Mouse (Mus musculus) A20 (cell line): ENCODE data around the gene Bcl7a.

Experiments
- DNase-seq: peaks from one replicate; pipeline ENCODE4 v3.0.0-alpha.2; 2011; ENCODE audit warnings: low read depth, low spot score

Bcl7a gene

DNA sequence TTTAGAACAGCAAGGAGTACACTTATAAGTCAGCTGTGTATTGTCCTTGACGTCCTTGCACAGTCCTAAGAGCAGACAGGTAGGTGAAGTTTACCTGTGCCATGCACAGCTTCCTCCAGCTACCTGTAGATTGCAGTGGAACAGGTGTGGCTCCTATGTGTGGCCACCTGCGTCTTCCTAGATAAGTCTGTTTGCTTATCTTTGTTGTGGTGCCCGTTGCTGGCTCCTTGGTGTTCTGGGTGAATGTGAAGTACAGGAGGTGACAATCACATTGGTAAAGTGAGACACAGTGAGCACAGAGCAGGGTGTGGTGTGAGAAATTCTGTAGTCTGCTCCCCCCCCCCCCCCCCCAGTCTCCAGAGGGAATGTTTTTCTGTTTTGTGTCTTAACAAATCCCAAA is 72.5 kb downstream of the Bcl7a start:
- no peak for DNase-seq

DNA sequence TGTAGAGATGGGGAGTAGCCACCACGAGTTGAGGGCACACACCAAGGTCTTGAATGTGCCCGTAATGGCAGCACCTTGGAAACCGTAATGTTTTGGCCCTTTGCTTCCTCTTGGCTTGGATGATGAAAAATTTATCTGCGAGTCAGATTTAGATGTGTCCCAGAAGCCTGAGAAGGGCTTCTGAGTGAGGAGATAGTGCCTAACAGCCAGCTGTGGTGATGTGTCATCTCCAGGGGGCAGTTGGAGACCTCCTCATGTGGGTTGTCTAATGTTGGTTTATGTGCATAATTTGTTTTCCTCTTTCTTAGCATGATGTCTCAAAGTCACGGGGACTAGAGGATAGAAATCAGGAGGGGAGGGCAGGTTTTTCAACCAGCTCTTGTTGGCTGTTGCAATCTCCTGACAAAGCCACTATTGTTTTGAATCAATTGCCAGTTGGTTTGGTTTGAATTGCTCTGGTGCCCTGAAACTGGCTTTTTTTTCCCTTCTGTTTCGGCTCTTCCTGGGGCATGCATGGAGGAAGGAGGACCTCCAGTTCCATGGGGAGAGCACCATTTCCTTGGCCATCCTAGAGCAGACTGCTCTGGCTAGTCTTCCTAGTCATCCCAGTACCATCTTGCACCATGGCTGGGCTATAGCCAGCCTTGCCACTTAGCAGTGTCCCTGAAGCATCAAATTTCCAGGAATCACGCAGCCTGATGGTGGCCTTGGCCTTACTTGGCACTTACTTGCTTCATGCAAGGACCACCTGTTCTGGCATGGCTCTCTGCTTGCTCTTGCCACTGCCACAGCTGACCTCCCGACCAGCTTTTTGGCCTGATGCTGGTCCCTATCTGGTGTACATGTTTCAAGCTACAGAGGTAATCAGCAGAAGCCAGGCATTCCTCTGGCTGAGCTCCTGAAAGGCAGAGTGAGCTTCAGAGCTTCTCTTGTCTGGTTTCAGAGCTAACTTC is 73.2 kb downstream of the Bcl7a start:
- DNase-seq = no peak

DNA sequence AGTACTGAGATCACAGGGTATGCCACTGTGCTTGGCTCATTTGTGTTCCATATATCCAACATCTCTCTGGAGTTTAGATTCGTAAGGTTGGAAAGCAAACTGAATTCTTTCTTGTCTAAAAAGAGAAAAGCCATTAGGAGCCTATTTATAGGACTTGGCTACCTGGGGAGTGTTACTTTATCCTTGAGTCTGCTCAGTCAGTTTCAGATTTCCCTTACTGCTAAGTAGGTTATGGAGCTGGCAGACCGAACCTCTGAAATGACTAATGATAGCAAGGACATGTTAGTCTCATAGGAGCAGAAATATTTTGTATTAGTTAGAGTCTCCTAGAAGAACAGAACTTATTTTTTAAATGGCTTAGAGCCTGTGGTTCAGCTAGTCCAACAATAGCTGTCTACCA is 80.3 kb downstream of the Bcl7a start:
- no peak for DNase-seq
